Mouse (Mus musculus): ENCODE results near the gene Plgrkt.

The Plgrkt gene

GRCm38 (mm10) chr19:29383368-29383767 is 16.2 kb upstream of the Plgrkt start:
- no peak for DNase-seq (ENCODE audit: low read depth, low spot score)

GRCm38 (mm10) chr19:29379839-29380603 is 12.8 kb upstream of the Plgrkt start:
- DNase-seq (ENCODE audit: low read depth, low spot score): no peak

GRCm38 (mm10) chr19:29376382-29376781 is 9.2 kb upstream of the Plgrkt start:
- DNase-seq (ENCODE audit: low read depth, low spot score): no peak

- DNase-seq (ENCODE audit: low read depth, low spot score): peak; percentile 25
Measured at GRCm38 (mm10) chr19:29374947-29375346, 7.8 kb upstream of the Plgrkt start.

GRCm38 (mm10) chr19:29373438-29373837 is 6.2 kb upstream of the Plgrkt start:
- no peak for DNase-seq (ENCODE audit: low read depth, low spot score)

GRCm38 (mm10) chr19:29372621-29373020 is 5.4 kb upstream of the Plgrkt start:
- DNase-seq (ENCODE audit: low read depth, low spot score): peak; percentile 24

GRCm38 (mm10) chr19:29372138-29372537 is 4.9 kb upstream of the Plgrkt start:
- DNase-seq (ENCODE audit: low read depth, low spot score): no peak

GRCm38 (mm10) chr19:29371284-29372081 is 4.3 kb upstream of the Plgrkt start:
- peak; percentile 71 for DNase-seq (ENCODE audit: low read depth, low spot score)

- peak; percentile 28 for DNase-seq (ENCODE audit: low read depth, low spot score)
Measured at GRCm38 (mm10) chr19:29370545-29371283, 3.5 kb upstream of the Plgrkt start.

- DNase-seq (ENCODE audit: low read depth, low spot score): peak; percentile 26
Measured at GRCm38 (mm10) chr19:29370112-29370511, 2.9 kb upstream of the Plgrkt start.

GRCm38 (mm10) chr19:29368671-29369309 is 1.6 kb upstream of the Plgrkt start:
- peak; percentile 34 for DNase-seq (ENCODE audit: low read depth, low spot score)

GRCm38 (mm10) chr19:29368041-29368440 is 851 bp upstream of the Plgrkt start:
- peak; percentile 15 for DNase-seq (ENCODE audit: low read depth, low spot score)

GRCm38 (mm10) chr19:29366226-29366968 is 793 bp downstream of the Plgrkt start:
- DNase-seq (ENCODE audit: low read depth, low spot score): peak; percentile 20

- peak; percentile 79 for DNase-seq (ENCODE audit: low read depth, low spot score)
Measured at GRCm38 (mm10) chr19:29365105-29365504, 2.1 kb downstream of the Plgrkt start.

GRCm38 (mm10) chr19:29364076-29364475 is 3.1 kb downstream of the Plgrkt start:
- DNase-seq (ENCODE audit: low read depth, low spot score): peak; percentile 46

- no peak for DNase-seq (ENCODE audit: low read depth, low spot score)
Measured at GRCm38 (mm10) chr19:29363557-29363956, 3.6 kb downstream of the Plgrkt start.

GRCm38 (mm10) chr19:29362173-29362930 is 4.8 kb downstream of the Plgrkt start:
- DNase-seq (ENCODE audit: low read depth, low spot score): no peak

GRCm38 (mm10) chr19:29361468-29362130 is 5.6 kb downstream of the Plgrkt start:
- DNase-seq (ENCODE audit: low read depth, low spot score): peak; percentile 93

GRCm38 (mm10) chr19:29360251-29360650 is 6.9 kb downstream of the Plgrkt start:
- DNase-seq (ENCODE audit: low read depth, low spot score): no peak

GRCm38 (mm10) chr19:29356281-29356680 is 10.9 kb downstream of the Plgrkt start:
- DNase-seq (ENCODE audit: low read depth, low spot score): no peak

All from CD4-positive helper T cell, adult 2 months (primary cell).